Mouse (Mus musculus) midbrain, postnatal 0 days (tissue): ENCODE results near the gene Prepl. TPM values are rescaled to one million over a fixed set of nuclear protein-coding genes. Genes with fewer than 3 reads are reported as not detected.

Experiments
- ATAC-seq: fragments of 200-750 bp; cut with Nextera tagmentation; 2 replicates; pipeline ENCODE4 v1.8.0; 2017; ENCODE audit warnings: moderate number of reproducible peaks, mild to moderate bottlenecking, moderate TSS enrichment, moderate library complexity; ENCODE audit not compliant: low FRiP score
- DNase-seq: peaks from one replicate; pipeline ENCODE4 v3.0.0-alpha.2; 2015; ENCODE audit warnings: low spot score
- H3K27ac ChIP-seq: fragments of 300-500 bp; sonication (generic); 2 replicates; pipeline ENCODE4 v1.5.1; 2014; ENCODE audit warnings: low read depth, mild to moderate bottlenecking, low read length, mixed read lengths
- H3K27me3 ChIP-seq: fragments of 300-500 bp; sonication (generic); 2 replicates; pipeline ENCODE4 v1.6.1; 2014; ENCODE audit warnings: low read length, control low read depth, mixed read lengths; ENCODE audit not compliant: insufficient read depth
- H3K36me3 ChIP-seq: fragments of 300-500 bp; sonication (generic); 2 replicates; pipeline ENCODE4 v1.6.1; 2014; ENCODE audit warnings: low read length, control low read depth, mixed read lengths; ENCODE audit not compliant: insufficient read depth
- H3K4me1 ChIP-seq: fragments of 300-500 bp; sonication (generic); 2 replicates; pipeline ENCODE4 v1.6.1; 2014; ENCODE audit warnings: mild to moderate bottlenecking, control low read depth, antibody characterized with exemption, low read length, mixed read lengths; ENCODE audit not compliant: insufficient read depth
- H3K4me2 ChIP-seq: fragments of 300-500 bp; sonication (generic); 2 replicates; pipeline ENCODE4 v1.6.1; 2014; ENCODE audit warnings: low read depth, mild to moderate bottlenecking, low read length, mixed read lengths; ENCODE audit not compliant: poor library complexity, severe bottlenecking
- H3K4me3 ChIP-seq: fragments of 300-500 bp; sonication (generic); 2 replicates; pipeline ENCODE4 v1.5.1; 2014; ENCODE audit warnings: low read depth, mild to moderate bottlenecking, low read length, moderate library complexity
- H3K9ac ChIP-seq: fragments of 300-500 bp; sonication (generic); replicated peaks from 2 replicates; pipeline ENCODE4 v1.6.1; 2014; ENCODE audit warnings: mild to moderate bottlenecking, low read length, moderate library complexity, mixed read lengths; ENCODE audit not compliant: poor library complexity, severe bottlenecking
- H3K9me3 ChIP-seq: fragments of 300-500 bp; sonication (generic); 2 replicates; pipeline ENCODE4 v1.6.1; 2016; ENCODE audit warnings: low read length, control low read depth
- CTCF ChIP-seq: IDR thresholded peaks from 2 replicates; pipeline ENCODE4 v1.5.1; 2016; ENCODE audit warnings: antibody characterized with exemption, mild to moderate bottlenecking
- WGBS: fragments of 180-500 bp; shearing (Covaris S2); extraction: QIAGEN DNeasy Blood & Tissue Kit; methylation state at CpG from one replicate; pipeline ENCODE4 v1.1.7; 2014; 5-methylcytosine and 5-hydroxymethylcytosine counted together
- polyA plus RNA-seq: library from polyadenylated mRNA; unstranded; fragments of >200 nt; fragmentation: Nextera tagmentation; extraction: Ambion mirVana; gene quantifications from 2 replicates; pipeline ENCODE4 v1.2.1, GENCODE M21; 2015
- total RNA-seq: library from RNA; depleted of rRNA; stranded (reverse); fragments of >200 nt; gene quantifications from 2 replicates; pipeline ENCODE4 v1.2.3, GENCODE M21; 2014

The Prepl gene
- total and polyA plus RNA-seq, 2 experiments from 2014 or later: 111 to 150 TPM

DNA sequence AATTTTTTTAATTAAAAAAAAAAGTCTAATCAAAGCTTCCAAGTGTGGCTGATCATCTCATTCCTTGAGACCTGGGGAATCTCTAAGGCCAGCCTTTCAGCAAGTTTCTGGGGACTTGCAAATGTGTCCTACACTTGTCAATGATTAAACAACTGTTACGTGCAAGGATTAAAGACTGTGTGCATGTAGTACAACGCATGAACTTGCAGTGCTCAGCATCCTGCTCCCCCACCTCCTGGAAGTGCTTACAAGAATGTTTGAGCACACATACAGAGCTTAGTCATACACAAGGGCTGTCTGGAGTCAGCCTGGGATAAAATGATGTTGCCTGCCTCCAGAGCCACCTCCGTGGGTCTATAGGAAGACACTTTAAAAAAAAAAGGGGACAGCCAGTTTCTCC lies 62.8 kb downstream of the Prepl start:
- Histone ChIP-seq H3K9me3 (no peaks in the 10 kb centered on the region), H3K4me1 (no peaks in the 10 kb centered on the region), H3K9ac (no peak overlapping the region), H3K27ac (no peak overlapping the region), H3K4me2 (no peak overlapping the region), H3K36me3 (no peaks in the 10 kb centered on the region), H3K4me3 (no peak overlapping the region), H3K27me3 (no peaks in the 10 kb centered on the region)
- no peak for TF ChIP-seq CTCF
- 88% methylated on average over 3 of the region's 3 CpGs for WGBS
- no peak for ATAC-seq
- no peak for DNase-seq

DNA sequence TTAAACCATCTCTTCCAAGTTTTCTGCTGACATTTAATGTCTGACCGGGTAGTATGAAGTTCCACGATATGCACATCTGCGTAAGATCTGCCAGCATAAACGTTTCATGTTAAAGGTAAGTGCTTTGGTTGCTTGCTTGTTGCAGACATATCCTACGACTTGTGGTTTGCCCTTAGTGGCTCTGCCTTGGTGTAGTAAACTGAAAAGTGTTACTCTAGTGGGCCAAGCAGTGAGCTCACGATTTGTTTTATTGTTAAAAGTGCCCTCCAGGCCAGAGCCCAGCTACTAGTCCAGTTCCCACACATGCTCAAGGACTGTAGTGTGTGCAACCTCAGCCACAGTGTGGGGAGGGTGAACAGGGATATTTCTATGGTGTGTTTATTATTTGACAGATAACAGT lies 63.6 kb downstream of the Prepl start:
- Histone ChIP-seq H3K27ac (no peak overlapping the region), H3K4me2 (no peak overlapping the region), H3K4me3 (no peak overlapping the region), H3K4me1 (no peaks in the 10 kb centered on the region), H3K9ac (no peak overlapping the region), H3K9me3 (no peaks in the 10 kb centered on the region), H3K27me3 (no peaks in the 10 kb centered on the region), H3K36me3 (no peaks in the 10 kb centered on the region)
- ATAC-seq: no peak
- DNase-seq: no peak
- no peak for TF ChIP-seq CTCF
- 94% methylated on average over 6 of the region's 6 CpGs for WGBS

DNA sequence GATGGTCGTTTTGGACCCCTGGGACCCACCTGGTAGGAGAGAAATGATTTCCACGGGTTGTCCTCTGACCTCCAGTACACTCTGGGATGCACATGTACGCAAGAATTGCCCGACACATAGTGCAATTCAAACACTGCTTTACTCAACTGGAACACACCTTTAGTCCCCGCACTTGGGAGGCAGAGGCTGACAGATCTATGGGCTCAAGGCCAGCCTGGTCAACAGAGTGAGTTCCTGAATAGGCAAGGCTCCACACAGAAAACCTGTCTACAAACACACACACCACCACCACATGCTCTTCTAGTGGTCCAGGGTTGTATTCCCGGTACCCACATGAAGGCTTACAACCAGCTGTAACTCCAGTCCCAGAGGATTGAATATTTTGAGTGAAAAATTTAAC lies 64.9 kb downstream of the Prepl start:
- Histone ChIP-seq H3K36me3 (no peaks in the 10 kb centered on the region), H3K4me1 (no peaks in the 10 kb centered on the region), H3K27me3 (no peaks in the 10 kb centered on the region), H3K4me3 (no peak overlapping the region), H3K9ac (no peak overlapping the region), H3K4me2 (no peak overlapping the region), H3K27ac (no peak overlapping the region), H3K9me3 (no peaks in the 10 kb centered on the region)
- ATAC-seq (no peak), DNase-seq (no peak)
- no peak for TF ChIP-seq CTCF
- WGBS: 99% methylated on average over 6 of the region's 6 CpGs

DNA sequence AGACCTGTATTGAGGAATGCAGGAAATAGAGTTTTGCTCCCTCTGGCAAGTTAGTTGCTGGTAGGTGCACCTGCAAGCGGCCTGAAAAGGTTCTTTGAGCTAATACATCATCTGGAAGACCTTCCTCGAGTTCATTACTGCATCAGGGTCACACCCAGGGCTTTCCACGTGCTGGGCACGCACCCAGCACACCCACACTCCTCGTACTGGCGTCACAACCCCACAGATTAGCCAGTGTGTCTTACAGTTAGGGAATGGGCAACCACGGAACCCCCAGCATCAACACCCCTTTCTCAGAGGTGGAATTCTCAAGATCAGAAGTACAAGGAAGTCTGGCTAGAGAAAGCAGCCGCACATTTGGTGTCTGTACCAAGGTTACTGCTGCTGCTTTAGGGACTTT lies 65.8 kb downstream of the Prepl start:
- H3K4me2 ChIP-seq: no peak overlapping the region
- H3K4me3 ChIP-seq: no peak overlapping the region
- no peak overlapping the region for H3K9ac ChIP-seq
- H3K36me3 ChIP-seq: no peaks in the 10 kb centered on the region
- H3K27ac ChIP-seq: no peak overlapping the region
- WGBS: 96% methylated on average over 8 of the region's 8 CpGs
- H3K4me1 ChIP-seq: no peaks in the 10 kb centered on the region
- H3K9me3 ChIP-seq: no peaks in the 10 kb centered on the region
- TF ChIP-seq CTCF: no peak
- ATAC-seq: no peak
- H3K27me3 ChIP-seq: no peaks in the 10 kb centered on the region
- DNase-seq: no peak

- TF ChIP-seq CTCF: peak; percentile 79
- DNase-seq (peak; percentile 89), ATAC-seq (peak; percentile 50)
- Histone ChIP-seq H3K4me1 (no peaks in the 10 kb centered on the region), H3K9ac (no peak overlapping the region), H3K36me3 (no peaks in the 10 kb centered on the region), H3K4me2 (no peak overlapping the region), H3K4me3 (no peak overlapping the region), H3K27me3 (no peaks in the 10 kb centered on the region), H3K9me3 (no peaks in the 10 kb centered on the region), H3K27ac (no peak overlapping the region)
- 58% methylated on average over 22 of the region's 22 CpGs for WGBS
Measured at GRCm38 (mm10) chr17:85023247-85024167, 66.5 kb downstream of the Prepl start.

- no peak for TF ChIP-seq CTCF
- no peaks in the 10 kb centered on the region for H3K36me3 ChIP-seq
- ATAC-seq (no peak), DNase-seq (no peak)
- H3K27me3 ChIP-seq: no peaks in the 10 kb centered on the region
- H3K4me2 ChIP-seq: no peak overlapping the region
- no peak overlapping the region for H3K4me3 ChIP-seq
- H3K27ac ChIP-seq: no peak overlapping the region
- no peaks in the 10 kb centered on the region for H3K9me3 ChIP-seq
- no peak overlapping the region for H3K9ac ChIP-seq
- no peaks in the 10 kb centered on the region for H3K4me1 ChIP-seq
- WGBS: 83% methylated on average over 3 of the region's 3 CpGs
Measured at GRCm38 (mm10) chr17:85020343-85020742, 69.7 kb downstream of the Prepl start.
